Mouse (Mus musculus) liver (tissue): Measurements from ENCODE around the gene Prr5l.

Source experiments
- DNase-seq: peaks from one replicate; pipeline ENCODE4 v3.0.0-alpha.2; 2020; ENCODE audit warnings: mixed read lengths

The Prr5l gene

DNA sequence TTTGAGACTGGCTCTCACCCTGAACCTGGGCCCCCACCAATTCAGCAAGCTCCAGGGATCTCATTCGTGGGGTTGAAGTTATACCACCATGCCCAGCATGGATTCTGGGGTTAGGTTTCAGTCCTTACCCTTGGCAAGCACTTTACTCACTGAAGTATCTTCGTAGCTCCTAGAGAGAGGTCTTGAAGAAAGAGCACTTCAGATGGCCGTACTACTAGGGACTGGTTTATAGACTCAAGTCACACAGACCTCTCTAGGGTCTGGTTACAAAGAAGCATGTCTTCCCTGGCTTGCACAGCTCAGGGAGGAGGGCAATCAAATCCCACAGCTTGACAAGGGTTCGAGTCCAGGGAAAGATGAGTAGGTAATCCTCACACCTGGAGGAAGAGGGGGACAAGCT is 161.0 kb downstream of the Prr5l start:
- no peak for DNase-seq

DNA sequence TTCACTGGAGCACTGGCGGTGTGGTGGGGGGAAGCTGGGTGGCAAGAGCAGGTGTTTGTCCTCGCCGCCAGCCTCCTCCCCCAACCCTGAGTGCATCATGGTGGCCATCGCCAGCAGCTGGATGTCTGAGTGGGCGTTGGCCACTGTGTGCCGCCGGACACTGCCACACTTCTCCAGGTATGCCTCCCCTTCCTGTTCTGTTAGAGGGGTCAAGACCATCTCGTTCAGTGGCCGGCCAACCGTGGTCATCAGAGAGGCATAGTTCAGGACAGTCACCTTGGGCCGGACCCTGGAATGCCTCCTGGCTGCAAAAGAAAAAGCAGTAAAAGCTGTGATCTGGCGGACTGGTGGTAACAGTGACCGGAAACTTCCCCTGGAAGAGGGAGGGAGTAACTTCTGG is 165.7 kb downstream of the Prr5l start:
- no peak for DNase-seq

DNA sequence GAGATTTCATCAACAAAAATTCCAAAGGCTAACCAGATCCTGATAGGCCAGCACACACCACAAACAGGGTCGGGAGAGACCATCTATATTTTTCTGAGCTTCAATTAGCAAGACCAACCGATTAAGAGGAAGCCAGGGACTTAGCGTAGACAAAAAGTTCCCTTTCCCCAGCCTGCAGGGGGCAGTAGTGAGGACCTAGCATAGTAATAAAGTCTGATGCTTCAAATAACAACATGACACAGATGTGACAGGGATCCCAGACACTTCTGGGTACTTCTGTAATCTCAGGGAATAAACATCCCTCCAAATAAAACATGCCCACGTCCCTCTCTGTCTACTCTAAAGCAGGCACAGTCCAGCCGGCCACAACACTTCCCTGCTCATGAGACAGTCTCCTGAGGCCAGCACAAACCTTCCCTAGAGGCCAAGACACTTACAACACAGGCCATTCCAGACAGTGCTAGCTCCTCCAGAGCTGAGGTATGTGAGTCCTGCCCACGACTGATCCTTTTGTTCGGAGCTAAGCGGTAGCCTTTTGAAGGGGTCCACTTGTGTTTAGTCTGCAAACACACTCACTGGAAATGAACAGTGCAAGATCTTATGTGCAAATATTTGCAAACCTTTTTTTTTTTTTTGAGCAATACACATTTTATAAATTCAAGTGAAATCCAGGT is 167.0 kb downstream of the Prr5l start:
- peak; percentile 55 for DNase-seq

DNA sequence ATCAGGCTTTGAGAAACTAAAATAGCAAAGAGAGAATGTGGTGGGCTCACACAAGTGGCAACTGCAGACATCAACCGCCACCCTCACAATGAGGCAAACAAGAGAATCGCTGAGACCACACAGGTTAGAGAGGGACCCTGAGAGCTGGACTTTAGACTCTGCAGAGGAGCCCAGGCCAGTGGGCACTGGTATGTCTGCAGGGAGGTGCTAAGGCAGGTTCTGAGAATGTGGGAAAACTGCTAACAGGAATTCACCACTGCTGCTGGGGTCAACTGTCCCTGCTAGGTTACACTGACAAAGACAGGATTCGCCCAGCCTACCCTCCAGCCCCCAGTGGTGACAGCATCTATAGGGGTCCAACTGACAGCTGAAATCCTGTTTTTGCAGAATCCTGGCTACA is 171.2 kb downstream of the Prr5l start:
- no peak for DNase-seq

DNA sequence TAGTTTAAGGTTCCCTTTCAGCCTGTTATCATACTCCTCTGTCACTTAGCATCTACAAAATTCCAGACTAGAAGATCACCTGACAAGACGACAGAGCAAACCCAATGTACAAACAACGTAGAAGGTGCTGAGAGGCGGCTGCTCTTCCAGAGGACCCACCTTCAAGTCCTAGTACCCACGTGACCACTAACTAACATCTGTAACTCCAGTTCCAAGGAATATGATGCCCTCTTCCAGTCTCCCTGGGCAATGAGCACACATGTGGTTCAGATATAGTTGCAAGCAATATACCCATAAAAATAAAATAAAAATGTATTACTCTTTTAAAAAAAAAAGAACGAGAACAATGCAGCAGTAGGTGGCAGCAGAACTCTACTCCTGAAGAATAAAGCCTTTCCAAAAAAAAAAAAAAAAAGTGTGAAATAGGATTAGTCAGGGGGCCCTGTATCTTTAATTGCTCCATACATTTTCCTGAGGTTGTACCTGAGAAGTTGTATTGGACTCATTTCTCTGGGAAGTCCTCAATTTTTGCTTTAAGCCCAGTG is 176.8 kb downstream of the Prr5l start:
- DNase-seq = no peak

DNA sequence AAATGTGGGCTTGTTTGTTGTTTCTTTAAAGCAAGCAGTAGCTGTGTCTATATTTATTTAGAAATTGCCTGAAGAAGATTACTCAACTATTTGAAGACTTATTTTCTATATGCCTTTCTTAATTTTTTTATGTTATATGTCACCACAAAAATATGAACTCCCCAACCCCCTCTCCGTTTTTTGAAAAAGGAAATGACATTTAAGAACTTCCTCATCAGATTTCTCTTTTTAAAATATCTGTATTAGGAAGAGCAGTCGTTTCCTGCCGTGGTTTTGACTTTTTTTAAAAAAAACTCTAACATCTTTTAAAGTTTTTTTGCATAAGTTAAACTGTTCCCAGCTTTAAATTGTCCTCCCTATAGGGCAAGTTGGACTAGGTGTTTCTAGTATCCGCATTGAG is 183.5 kb downstream of the Prr5l start:
- no peak for DNase-seq

DNA sequence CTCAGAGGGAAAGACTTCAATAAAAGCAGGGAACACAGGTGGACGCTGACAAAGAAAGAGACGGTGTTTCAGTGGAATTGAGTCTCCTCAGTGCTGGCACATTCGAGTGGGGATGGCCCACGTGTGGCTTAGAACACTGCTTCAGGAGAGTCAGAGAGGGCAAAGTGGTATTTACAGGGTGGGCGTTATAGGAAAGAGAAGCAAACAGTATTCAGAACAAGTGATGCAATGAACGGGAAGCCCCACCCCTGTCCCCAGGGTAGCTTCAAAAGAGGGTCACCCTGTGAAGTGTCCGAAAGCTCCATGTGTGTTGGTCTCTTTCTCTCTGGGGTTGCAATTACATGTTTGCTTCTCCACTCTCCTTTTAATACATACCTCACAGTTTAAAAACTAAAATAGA is 187.2 kb downstream of the Prr5l start:
- peak; percentile 20 for DNase-seq

DNA sequence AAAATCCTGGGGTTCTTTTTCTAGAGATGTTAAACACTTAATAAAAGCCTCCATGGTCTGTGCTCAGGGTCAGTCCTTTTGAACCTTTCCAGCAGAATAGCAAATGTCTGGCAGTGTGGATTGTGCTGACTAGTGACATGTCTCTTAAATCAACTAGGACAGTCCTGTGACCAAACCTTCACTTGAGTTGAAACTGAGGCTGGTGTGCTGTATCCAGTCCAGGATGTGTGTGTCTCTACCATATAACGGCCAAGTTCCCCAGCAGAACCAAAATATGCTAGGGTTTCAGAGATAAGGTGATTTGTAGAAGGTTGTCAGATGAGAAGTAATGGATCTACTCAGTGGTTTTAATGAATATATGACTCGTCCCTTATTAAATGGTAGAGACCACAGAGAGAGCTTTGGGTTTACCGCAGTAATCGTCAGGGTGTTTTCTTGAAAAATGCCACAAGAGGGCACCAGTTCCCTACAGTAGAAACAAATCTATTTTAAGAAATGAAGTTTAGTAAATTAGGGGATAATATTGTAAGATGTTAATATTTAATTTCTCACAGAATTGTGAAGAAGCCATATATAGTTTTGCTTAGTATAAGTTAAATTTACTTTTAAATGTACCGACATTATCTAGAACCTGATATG is 189.1 kb downstream of the Prr5l start:
- DNase-seq = no peak

DNA sequence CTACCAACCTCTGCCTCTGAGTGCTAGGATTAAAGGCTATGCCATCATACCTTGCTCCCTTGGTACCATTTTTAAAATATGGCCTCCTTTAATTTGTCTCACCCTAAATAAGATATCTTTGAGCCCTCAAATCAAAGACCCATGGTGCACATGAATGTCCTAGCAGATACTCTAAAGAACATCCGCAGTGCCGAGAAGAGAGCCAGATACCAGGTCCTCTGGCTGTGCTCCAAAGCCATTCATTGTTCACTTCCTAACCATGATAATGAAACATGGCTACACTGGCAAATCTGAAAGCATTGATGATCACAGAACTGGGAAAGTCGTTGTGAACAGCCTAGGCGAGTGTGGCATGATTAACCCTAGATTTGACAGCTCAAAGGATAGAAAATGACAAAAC is 189.8 kb downstream of the Prr5l start:
- no peak for DNase-seq

DNA sequence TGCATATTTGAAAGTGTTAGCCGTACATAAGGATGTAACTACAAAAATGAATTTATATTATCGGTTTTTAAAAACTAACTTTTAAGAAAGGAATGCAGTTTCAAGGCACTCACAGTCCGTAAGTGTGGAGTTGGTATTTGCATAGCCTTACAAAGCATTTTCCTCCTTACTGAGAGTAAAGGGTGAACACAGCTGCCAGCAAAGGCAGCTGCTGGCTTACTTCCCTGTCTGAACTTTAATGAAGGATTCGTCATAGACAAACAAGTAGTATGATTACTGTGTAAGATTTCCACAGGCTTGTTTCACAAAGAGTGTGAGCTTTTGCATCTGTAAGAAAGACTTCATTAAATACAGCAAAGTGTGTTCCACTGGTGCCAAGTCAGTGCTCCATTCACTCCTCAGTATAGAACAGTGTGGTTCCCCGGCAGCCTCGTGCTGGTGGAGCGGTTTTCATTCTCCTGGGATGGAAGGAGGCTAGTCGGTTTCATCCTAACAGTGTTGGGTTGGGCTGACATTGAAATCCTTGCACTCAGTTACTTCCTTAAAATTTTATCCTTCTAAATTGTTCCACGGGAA is 192.5 kb downstream of the Prr5l start:
- no peak for DNase-seq

DNA sequence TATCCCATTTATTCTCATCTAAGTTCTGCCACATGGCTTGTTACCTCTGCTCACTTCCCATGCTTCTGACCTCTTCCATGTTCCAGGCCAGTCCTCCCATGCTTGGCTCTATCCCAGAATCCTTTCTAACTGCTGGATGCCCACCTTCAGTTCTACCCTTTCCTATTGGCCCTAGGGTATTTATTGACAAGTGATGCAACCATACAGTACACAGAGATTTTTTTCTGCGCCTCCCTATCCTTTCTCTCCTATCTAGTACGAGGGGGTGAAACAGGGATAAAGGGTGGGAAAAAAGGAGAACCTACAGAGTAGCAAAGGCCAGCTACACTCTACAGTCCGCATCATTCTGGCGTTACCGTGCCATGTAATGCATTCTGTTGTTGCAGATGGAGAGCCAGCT is 194.8 kb downstream of the Prr5l start:
- no peak for DNase-seq

DNA sequence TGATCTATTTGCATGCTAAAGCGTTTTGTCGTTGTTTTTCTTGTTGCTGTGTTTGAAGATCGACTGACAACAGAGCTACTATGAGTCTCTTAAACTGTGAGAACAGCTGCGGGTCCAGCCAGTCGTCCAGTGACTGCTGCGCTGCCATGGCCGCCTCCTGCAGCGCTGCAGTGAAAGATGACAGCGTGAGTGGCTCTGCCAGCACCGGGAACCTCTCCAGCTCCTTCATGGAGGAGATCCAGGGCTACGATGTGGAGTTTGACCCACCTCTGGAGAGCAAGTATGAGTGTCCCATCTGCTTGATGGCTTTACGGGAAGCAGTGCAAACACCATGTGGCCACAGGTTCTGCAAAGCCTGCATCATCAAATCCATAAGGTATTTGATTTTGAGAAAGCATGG is 198.4 kb downstream of the Prr5l start:
- DNase-seq = no peak

DNA sequence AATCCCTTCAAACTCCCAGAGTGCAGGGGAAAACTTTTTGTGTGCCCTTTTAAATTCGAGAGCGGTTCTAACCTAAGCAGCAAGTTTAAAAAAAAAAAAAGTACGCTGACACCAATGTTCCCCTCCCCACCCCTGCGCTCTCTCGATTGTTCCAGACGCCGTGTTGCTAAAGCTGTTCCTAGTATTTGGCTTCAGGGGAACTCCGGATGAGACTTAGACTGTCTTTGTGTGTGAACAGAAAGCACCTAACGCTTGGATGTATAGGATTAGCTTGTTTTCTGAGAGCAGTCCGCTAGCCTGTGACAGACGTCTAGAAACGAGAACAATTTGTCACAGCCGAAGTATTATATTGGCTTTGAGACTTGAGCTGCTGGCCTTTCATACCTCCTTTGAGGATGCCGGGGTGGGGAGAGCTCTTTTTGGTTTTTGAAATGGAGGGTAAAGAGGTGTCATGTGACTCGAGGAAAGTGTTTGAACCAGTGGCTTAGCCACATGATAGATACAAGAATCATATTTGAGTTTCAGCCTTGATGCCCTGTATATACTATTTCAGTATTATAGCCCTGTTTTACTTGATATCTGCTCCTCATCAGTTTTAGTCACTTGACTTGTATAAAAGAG is 203.6 kb downstream of the Prr5l start:
- DNase-seq = peak; percentile 17

DNA sequence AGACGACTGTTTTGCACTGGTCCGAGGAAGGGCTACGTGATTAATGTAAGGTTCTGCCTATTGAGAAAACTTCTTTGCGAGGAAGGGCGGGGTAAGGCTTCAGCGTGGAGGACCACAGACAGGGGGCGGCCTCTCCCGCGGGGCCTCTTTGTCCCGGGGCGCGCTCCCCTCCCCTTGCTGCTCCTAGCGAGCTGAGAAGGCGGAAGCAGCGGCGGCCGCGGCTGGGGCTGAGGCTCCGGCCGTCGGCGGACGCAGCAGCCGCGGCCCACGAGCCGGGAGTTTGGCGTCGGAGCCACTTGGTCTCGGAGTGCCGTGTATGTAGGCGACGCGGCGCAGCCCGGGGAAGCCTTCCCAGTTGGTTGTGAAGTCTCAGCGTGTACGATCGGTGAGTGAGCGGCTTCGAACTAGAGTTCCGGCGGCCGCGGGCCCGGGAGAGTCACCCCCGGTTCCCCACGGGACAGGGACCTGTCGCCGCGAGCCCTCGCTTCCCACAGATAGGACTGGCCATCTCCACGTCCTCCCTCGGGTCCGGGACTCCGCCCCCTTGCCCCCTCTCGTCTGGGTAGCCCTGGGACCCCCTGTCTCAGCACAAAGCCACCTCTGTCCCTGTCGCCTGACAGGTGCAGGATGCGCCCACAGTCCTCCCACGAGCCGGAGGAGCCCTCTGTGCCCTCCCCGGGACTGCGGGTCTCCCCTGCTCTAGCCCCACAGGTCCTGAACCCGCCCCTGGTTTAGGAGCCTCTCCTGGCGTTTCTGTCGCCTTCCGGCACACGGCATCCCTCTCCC is 204.4 kb downstream of the Prr5l start, which contains the start of gene Traf6:
Gene Traf6 (plus strand): TSS at position 194 of the 786 bp plus-strand sequence.
- DNase-seq = peak; percentile 87

DNA sequence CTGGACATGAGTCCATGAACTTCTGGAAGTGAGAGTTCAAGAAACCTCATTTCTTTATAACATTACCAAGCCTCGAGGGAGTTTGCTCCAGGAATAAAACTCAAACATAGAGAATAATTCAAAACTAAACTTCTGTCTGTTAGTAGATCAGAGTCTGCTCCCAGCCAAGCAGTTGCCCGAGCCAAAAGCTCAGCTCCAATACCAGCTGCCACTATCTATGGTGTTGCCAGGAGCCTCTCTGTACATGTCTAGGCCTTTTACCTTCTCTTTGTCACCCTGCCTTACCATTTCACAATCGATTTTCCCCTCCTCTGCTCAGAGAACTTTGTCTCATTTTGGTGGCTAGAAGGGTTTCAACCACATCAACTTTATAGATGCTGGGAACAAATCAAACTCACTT is 209.3 kb downstream of the Prr5l start:
- no peak for DNase-seq

DNA sequence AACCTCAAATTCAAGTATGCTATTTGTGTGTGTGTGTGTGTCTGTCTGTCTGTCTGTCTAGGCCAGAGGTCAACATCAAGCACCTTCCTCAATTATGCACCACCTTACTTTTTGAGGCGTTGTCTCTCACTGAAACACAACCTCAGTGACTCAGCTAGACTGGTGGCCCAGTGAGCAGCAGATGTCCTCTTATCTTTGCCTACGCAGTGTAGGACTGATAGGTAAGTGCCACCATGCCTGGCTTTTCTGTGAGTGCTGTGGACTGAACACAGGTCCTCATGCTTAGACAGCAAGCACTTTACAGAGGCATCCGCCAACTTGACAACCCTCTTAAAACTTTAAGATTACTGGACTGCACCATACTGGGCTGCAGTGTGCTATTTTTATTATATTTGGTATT is 214.1 kb downstream of the Prr5l start:
- no peak for DNase-seq

DNA sequence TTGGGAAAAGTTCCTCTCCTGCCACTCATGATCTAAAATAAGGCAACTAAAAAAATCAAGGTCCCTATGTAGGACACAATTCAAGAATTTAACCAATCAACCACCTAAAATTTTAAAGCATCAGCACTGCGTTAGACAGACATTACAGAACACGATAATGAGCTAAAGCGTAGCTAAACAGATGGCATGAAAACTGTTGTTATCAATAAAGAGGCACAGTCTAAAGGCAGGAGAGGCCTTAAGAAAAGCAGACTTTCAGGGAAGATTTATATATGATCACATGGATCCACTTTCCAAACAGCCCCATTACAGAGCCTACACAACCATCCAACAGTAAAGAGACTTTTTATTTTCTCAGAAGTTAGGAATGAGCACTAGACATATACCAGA is 217.1 kb downstream of the Prr5l start:
- no peak for DNase-seq

DNA sequence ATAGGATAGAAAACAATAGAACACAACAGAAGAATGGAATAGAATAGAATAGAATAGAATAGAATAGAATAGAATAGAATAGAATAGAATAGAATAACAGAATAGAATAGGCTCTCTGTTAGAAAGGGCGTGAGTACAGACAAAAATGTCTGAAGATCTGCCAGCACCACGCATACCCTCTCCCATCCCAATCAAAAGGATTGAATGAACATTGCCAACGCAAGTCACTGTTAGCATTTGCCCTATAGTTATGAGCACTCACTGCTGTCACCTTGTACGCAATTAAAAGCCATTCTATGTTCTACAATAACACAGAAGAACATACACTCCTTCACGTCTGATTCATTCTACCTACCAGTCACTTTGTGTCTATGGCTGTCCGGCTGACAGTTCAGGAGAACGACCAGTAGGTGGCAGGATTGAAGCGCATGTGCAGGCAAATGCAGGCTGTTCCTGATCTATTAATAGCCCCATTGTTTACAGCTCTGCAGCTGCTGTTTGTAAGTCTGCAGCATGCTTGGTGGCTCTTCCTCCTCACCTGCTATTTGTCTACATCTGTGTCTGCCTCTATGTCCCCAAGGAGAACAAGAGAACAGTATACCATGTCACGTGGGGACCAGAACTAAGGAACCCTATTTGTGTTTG is 217.6 kb downstream of the Prr5l start:
- peak; percentile 67 for DNase-seq
